Mouse (Mus musculus) layer of hippocampus, adult 11-12 months (tissue): ENCODE measurements at regions not wholly inside any gene's neighbourhood (a gene's known extent, or its start where the extent isn't known, plus 50 kb on each side); places are given as distances from the start of the nearest gene placed in this dataset.
A peak's percentile ranks its signal among the peaks of the same experiment; 100 is the strongest.

ENCODE experiments used
- DNase-seq: peaks from one replicate; pipeline ENCODE4 v3.0.0; 2022; ENCODE audit warnings: low spot score

DNA sequence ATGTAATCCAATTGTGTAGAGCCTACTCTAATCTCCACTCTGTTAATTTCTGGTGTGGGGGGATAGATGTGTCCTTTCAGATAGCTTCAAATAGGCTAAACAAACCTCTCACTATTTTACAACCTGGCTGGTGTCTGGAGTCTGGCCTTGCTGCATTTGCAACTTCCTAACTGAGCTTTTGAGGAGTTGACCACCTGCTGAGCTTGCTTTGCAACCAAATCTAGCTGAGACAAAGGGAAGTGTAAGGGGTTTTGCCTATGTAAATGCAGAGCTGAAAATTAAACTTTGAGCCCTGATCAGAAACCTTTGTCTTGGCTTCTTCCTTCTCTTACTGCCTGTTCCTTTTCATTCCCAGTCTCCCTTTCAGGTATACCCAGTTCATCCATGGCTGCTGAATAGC is 404.3 kb downstream of the Cetn3 start:
- DNase-seq: no peak

DNA sequence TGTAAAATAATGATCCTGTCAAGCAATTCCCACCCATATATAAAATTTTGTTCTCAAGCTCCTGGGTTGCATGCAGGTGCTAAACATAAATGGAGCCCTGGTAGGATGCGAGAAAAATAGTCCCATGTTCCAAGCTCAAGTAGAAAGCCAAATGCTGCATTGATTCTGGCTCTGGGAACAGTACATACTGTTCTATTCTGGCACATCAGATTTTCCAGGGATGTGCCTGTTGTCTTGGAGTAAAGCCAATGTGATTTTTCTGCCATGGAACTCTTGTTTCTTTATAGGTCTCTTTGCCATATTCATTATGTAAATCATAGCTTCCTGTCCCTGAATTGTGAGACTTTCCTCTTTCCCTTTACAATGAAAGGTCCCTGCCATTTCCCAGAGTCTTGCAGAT is 417.9 kb downstream of the Cetn3 start:
- DNase-seq: peak; percentile 5

DNA sequence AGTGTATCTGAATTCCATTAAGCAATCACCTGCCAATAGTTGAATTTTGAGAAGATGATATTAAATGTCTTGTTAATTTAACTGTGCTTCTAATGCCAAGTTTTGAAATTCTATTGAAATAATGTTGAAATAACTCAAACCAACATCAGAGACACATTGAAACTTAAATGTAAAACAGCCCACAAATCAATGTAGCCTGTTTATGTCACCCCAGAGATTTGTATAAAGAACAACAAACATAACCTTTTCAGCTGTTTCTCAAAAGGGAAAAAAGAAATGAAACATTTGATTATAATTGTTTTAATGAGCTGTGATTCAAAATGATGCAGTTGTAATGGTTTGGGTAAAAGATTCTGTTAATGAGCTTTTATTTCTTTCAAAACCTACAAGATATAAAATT is 442.6 kb downstream of the Cetn3 start:
- no peak for DNase-seq

DNA sequence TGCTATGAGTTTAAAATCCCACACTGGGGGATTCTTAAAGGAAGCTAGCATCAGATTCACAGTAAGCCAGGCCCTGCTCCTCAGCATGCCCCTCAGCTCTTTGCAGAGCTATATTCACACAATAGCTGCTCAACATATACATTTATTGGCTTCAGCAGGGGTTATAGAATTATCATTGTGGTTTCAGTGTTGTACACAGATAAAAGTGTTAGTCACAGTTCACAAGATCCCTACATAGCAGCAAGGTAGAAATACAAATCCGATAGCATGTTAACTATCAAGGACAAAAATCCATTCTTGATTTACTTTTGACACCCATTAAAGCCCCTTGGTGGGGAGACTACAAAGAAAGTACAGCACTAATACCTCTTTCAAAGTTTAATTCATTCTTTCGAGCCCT is 451.0 kb downstream of the Cetn3 start:
- no peak for DNase-seq

DNA sequence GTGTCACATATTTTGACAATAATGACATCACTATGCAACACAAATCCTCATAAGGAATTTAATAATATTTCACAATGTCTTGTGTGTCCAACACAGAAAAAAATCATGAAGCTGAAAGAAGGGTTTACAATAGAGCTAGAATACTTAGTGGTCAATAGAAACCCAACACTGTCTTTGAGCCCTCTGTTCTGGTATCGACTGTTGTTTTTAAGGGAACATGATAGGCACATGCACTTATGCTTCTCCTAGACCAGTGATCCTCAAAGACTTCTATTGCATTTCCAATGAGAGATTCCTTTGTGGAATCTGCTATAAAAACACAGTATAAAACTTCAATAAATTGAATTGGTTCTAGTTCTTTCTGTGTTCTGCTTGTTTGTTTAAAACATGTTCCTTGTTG is 463.4 kb downstream of the Cetn3 start:
- no peak for DNase-seq

DNA sequence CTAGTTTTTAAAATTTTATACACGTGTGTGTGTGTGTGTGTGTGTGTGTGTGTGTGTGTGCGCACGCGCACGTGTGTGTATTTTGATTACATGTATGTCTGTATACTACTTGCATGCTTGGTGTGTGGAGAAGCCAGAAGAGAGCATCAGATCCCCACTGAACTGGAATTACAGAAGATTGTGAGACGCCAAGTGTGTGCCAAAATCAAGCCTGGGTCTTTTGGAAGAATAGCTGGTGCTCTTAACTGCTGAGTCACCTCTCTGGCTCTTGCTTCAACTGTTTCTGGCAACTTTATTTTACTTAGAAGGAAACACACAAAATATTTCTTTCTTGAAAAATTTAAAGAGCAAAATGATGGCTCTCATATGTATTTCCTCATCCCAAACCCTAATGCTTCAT is 467.5 kb downstream of the Cetn3 start:
- no peak for DNase-seq

DNA sequence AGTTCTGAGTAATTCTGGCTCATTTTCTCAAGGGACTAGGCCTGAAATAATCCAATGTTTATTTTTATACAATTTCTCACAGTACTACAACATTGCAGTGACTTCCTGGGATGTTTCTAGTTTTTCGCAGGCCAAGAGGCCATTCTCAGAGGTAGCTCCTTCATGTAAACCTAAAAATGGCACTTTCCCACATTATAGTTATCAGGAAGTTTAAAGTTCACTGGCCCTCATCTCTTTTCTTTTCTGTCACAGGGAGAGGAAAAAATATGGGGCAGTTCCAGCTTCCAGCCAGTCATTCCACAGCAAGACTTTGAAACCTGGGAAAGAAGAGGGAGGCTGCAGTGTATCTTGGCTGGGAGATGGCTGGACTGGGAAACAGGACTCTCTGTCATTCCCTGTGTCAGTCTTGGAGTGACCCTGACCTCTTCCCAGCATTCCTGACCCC is 475.6 kb downstream of the Cetn3 start:
- no peak for DNase-seq

DNA sequence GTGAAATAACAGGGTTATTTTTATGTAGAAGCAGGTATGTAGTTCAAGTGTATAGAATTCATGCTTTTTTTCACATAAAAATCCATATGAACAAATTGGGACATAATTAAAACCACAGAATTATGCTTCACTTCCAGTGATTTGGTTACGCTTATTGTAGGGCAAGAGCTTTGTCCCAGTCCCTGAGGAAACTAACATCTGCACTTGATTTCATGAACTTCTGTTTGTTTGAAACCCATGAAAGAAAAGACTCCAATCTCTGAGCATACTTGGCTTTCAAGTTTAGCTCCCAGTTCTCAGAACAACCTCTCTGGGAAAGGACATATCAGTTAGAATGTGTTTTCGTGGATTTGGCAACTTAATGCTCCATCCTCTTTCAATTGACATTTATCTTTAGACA is 481.4 kb downstream of the Cetn3 start:
- DNase-seq: no peak

DNA sequence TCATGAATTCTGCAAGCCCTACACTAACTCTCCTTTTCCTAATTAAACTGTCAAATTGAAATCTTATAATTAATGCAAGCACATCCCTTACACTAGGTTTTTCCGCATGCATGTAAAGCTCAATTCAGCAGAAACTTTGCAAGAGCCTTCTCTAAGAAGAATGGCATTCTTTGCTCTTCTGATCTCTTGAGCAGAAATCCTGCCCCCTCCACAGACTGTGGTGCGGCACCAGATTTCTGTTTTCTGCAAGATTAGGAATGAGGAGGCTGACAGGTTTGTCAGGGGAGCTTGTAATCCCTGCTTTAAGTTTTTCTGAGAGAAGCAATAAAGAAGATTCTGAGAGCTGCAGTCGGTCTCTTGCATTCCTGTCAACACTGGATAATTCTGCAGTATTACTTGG is 482.3 kb downstream of the Cetn3 start:
- no peak for DNase-seq

DNA sequence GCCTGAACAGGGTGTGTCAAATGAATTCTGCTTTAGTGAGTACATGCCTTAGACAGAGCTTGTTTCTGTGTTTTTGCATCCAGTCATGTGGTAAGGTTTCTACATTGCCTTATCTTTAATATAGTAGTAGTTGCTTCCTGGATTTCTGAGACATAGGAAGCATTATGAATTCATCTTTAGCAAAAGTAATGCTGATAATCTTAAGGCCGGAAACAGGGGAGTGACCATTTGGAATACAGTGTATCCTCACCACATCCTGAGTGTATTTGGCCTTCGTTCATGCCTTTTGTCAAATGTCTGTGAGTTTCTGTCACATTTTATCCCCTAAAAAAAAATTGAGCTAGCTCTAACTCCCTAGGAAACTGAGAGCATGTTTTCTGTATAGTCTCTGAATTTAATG is 482.9 kb downstream of the Cetn3 start:
- no peak for DNase-seq

DNA sequence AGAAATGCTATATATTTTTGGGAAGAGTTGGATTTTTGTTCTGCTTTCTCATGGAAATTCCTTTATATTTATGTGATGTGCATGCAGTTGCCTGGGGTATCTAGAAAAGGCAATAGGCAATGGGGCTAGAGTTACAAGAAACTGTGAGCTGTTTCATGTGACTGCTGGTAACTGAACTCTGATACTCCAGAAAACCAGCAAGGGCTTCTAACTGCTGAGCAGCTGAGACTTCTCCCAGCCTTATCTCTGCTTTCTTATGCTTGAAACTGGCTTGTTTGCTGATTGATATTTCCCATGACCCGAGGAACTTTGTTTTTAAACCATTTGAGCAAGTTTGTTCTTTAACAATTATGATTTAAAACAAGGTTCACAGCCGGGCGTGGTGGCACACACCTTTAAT is 491.9 kb downstream of the Cetn3 start:
- no peak for DNase-seq

DNA sequence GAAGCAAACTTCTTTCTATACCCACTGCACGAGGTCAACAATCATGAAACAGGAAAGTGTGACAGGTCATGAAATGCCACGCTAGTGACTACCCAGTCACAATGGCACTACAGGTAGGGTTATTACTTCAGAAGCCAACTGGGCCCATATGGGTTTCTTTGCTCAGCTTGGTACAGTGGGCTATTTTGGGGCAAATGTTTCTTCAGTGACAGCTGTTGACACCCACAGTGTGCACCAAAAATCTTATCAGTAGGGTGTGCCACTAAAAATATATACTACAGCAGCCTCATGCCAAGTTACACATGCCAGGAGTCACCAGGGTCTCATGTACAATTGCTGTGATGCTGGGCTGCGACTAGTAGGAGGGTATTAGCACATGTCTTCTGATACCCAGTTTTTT is 493.1 kb downstream of the Cetn3 start:
- DNase-seq: no peak

DNA sequence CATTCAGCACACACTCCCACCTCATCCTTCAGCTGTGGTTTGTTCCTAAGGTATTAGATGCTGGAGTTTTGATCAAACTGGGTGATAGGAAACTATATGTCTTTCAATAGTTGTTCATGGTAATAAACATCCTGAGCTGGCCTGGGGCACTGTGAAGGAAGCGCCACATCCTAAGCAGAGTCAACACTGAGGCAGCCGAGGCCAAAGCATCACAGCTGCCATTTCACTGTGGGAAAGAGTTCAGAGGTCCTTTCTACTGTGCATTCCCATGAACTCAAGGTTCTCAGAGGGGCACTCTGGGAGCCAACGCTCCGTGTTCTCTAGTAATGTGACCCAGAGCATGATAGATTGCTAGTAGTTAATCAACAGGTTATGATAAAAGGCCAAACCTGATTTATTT is 497.9 kb downstream of the Cetn3 start:
- DNase-seq: no peak

DNA sequence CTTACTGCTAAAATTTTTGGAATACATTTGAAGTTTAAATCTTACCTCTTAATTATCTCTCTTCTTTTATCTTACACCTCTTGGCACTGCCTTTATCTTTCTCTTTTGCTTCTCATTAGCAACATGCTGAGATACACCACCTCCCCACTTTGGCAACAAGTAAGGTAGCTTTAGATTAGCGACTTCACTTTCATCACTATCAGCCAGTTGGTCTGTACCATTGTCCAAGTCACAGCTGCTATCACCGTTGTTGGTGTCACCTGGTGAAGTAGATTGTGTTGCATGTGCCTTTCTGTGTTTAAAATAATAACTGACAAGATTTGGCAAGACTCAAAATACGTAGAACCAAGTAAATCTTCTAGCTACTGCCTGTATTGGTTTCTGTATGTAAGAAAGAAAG is 513.0 kb downstream of the Cetn3 start:
- no peak for DNase-seq

DNA sequence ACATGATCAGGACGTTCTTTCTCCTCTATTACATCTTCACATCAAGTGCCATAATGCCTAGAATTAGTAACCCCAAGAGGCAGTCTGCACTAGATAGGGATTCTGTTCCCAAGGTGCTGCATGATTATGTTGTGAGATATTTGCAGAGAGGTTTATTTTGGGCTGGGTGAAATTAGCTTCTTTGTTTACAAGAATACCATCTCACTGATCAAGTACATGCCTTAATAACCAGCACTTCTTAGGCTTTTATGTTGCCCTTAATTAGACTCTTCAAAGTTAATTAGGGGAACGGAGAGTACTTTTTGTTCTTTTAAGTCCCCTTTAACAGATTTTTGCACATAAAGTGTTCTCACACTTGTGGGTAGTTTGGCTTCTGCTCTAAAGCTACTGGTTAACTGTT is 521.4 kb downstream of the Cetn3 start:
- no peak for DNase-seq

DNA sequence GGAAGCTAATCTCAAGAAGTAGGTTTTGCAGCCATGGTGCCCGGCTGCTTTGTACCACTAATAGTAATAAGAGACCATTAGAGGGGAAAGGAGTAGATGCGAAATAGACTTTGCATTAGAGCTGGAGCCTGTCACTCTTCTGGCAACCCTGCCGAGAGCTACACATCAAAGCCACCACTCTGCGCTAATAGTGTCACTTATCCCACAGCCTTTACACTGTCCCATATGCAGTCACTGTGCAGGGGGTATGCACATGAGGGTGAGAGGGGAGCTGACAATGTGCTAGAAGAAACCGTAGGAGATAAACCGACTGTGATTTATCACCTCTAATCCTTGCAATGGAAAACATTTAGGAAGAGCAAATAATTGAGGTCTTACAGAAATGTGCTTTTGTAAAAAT is 522.2 kb downstream of the Cetn3 start:
- no peak for DNase-seq

DNA sequence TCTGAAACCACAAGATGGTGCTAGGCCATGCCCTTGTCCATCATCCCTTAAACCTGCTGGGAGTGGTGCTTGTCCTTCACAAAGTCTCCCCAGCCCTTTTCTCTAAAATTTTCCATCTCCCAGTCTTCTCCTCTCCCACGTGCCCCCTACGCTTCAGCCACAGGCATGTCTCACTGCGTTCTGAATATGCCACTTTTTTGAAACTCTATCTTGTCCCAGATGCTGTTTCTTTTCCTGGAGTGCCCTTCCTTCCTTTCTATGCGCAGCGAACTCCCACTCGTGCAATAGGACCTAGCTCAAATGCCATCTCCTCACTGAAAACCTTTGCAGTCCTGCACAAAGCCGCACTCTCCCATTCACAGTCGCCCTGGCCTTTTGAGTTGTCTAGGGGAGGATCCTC is 525.5 kb downstream of the Cetn3 start:
- no peak for DNase-seq

DNA sequence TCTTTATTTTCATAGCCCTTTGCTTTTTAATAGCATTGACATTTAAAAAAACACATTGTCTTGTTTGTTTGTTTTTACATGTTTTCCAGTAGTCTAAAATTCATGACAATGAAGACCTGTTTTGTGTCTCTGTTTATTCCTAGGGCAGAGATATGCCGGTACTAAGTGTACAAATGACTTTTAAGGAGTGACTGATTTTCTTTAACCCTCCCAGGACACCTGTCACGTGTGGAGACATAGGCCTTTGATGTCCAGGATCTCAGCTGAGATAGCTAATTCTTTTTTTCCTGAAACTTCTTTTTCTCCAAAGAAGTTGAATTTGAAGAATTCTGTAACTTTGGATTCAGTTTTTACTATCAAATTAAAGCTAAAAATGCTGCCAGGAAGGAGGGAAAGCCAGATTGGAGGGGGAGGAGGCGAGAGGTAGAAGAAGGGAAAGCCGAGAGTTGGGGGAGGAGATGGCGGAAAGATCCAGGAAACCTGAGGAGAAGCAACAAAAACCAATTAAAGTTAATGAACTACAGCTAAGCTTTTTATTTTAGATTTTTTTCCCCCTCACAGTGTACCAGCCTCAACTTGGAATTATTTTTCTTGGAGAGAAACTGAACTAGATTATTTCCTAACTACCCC is 533.8 kb downstream of the Cetn3 start:
- DNase-seq: peak; percentile 36

DNA sequence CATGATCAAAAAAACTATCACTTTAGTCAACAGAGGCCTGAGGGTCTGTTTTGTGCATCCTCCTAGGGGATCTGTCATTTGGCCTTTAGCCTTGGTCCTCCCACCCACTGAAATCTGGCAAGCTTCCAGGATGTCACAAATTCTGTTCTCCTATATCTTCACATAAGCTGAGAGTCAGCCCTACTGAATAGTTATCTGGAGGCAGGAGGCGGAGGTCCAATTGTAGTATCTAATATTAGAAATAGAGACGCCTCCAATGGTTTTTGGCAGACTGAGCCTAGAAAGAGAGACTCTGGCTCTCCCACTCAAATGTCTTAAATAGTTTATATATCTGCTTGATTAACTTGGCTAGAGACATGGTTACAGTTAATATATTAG is 534.3 kb downstream of the Cetn3 start:
- DNase-seq: peak; percentile 22

DNA sequence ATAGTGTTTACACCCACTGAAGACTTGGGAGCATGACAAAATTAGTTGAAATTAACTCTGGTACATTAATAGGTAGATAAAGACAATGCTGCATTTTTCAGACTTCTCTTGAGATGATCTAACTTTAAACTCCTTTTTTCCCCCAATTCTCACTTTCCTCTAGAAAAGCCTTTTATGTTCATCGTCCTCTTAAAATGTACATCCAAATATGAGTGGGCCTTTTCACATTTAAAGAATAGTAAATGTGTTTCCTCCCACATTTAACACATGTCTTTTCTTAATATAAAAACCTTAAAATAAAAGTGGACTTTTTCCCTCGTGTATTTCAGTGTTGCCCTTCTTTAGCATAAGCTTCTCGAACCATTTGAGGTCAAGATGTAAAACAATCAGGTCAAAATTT is 535.5 kb downstream of the Cetn3 start:
- no peak for DNase-seq

DNA sequence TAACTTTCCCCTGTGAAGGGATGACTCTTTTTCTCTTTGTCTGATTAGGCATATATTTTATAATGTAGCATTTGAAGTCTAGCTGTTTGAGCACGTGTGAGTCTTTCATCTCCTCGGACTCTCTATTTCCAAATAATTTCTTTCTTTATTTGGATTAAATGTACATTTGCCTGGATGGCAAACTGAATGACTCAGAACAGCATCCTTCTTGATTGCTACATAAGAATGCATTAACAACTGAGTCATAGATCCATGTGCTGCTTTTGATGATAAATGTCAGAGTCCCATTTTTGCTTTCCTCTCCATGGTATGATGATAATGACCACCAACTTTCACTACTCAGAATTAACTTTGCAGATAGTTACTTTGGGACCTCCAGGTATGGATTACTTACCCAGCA is 571.5 kb downstream of the Cetn3 start:
- no peak for DNase-seq

DNA sequence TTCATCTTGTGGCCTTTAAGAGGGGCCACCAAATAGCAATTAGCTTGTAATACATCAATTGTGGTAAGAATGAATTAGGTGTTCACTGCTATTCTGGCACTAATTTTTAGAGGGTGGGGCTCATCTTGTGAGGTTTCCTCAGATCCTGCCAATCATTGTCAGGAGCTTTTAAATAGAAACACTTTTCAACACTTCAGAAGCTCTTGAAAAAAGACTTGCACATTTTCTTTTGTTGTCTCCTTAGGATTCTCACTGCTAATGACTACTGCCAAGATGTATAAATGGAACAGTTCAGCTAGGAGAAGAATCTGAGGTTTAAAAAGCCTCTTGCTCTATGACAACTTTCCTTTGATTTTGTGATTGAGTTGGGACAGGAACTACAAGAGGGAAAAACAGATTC is 572.4 kb downstream of the Cetn3 start:
- no peak for DNase-seq

DNA sequence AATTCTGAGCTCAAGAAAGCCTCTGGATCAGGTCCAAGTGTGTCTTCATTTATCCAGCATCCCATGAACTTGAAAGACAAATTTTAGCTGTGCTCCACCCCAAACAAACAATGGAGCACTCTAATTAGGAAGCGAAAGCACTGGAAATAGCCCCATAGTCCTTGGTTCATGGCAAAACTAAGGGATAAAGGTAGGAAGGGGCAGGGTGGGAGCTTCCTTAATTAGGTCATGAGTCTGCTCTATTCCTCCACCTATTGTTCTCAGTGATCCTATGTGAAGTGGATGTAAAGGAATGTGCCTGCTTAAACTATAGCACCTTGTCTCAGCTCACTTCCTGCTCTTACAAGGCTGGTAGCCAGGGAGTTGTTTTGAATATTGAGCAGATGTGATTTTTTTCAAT is 576.6 kb downstream of the Cetn3 start:
- no peak for DNase-seq

DNA sequence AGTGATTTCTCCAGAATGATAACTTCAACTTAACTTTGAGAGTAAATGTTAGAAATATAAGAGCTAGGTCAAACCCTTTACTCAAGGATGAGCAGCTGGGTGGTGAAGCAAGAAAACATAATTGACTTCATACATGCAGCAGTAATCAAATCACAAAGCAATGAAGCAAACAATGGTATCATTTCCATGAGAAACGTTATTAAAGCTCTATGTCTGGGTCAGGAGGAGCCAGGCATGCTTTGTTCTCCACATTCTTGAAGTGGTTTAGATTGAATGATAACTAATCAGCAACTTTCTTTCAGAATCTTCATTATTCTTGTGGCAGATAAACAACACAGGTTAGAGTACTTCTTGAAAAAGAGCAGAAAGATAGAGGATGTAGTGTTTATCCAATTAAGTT is 577.8 kb downstream of the Cetn3 start:
- no peak for DNase-seq

DNA sequence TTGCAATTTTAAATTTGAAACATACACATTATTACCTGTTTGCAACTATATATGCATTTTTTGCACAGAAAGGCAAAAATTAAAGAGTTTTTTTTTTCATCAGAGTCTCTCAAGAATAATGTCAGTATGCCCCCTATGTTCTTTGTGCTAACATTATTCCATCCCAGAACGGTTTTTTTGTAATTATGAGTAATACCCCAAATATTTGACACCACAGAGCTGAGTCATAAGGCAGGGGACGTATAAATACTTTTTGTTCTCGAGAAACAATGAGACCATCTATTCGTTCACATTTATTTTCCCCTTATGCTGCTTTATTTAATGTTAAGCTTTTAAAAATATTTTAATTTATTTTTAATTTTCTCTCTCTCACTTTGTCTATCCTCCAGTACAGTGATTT is 578.5 kb downstream of the Cetn3 start:
- no peak for DNase-seq
